Mouse (Mus musculus): ENCODE data around the gene Taf3.

Taf3 gene

GRCm38 (mm10) chr2:9875220-9875619 is 173.2 kb downstream of the Taf3 start:
- DNase-seq = no peak

GRCm38 (mm10) chr2:9874467-9875219 is 173.8 kb downstream of the Taf3 start:
- no peak for DNase-seq

GRCm38 (mm10) chr2:9873757-9874156 is 174.6 kb downstream of the Taf3 start:
- DNase-seq = no peak

GRCm38 (mm10) chr2:9872682-9873081 is 175.7 kb downstream of the Taf3 start:
- no peak for DNase-seq

- no peak for DNase-seq
Measured at GRCm38 (mm10) chr2:9871798-9872197, 176.6 kb downstream of the Taf3 start.

- no peak for DNase-seq
Measured at GRCm38 (mm10) chr2:9871141-9871716, 177.2 kb downstream of the Taf3 start.

GRCm38 (mm10) chr2:9867092-9867825 is 181.1 kb downstream of the Taf3 start:
- DNase-seq = no peak

All from layer of hippocampus, adult 9-11 months (tissue).